Mouse (Mus musculus) liver, embryonic 14.5 days (tissue): Measurements from ENCODE around the gene Nabp2.

ENCODE experiments used
- CTCF ChIP-seq: IDR thresholded peaks from 2 replicates; pipeline ENCODE4 v1.5.1; 2016; ENCODE audit warnings: antibody characterized with exemption, low read depth, control low read depth
- EP300 ChIP-seq: IDR thresholded peaks from 2 replicates; pipeline ENCODE4 v1.6.1; 2016; ENCODE audit warnings: antibody characterized with exemption, low read depth

DNA sequence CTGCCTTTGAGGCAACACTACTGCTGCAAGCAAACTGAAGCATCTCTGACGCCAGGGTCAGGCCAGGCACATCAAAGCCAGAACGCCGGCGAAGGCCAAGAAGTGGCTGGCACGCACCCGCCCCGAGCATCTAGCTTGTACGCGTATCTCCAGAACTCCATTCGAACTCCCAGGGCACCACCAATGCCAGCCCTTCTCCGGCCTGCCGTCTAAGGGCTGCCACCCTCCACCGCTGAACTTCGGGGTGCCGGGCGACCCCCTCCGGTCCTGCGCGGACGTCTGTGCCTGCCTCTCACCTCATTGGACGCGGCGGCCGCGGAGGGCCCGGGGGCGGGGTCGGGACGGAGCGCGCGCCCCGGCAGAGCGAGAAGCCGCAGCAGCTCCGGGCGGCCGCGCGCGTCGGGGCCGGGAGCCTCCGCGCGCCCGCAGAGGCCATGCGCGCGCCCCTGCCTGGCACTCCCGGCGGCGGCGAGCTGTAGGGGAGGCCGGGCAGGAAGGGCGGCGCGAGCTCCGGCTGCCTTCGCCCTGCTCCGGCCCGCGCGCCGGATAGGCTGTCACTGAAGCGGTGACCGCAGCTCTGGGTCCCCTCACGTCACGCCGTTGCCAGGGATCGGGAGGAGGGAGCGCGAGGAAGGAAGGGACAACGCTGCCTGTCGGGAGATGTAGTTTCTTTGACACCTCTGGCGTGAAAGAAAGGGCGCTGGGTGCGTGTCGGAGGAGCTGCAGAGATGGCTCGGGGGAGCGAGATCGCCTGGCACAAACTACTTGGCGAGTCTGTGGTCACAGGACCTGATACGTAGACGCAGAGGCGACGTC lies 42.7 kb downstream of the Nabp2 start, which contains the start of gene Coq10a:
- TF ChIP-seq CTCF (no peak), EP300 (no peak)
